Mouse (Mus musculus): Measurements from ENCODE around the gene Tnxb. TPM values are rescaled to one million over a fixed set of nuclear protein-coding genes. Genes with fewer than 3 reads are reported as not detected.
"Not testable (repeated sequence)": the region's sequence is repeated elsewhere in the genome, so short reads cannot be mapped to it uniquely, and the experiment has no call there.

The Tnxb gene
- polyA plus RNA-seq, 1 experiment from 2014 or later, result 0.09 TPM

GRCm38 (mm10) chr17:34700671-34701071 is 30.3 kb downstream of the Tnxb start:
- Histone ChIP-seq H3K9me3 (no peaks in the 10 kb centered on the region), H3K36me3 (no peaks in the 10 kb centered on the region), H3K4me3 (no peak overlapping the region), H3K9ac (no peak overlapping the region), H3K27ac (no peak overlapping the region), H3K4me2 (replicated peaks) (no peak overlapping the region), H3K4me1 (peaks cover 11% of the 10 kb centered on the region; the same call in 1 of the 2 replicates), H3K27me3 (no peaks in the 10 kb centered on the region)
- ATAC-seq (ENCODE audit: low FRiP score, low read depth), result no peak
- 60% methylated on average over 2 of the region's 2 CpGs for WGBS

- H3K27me3 ChIP-seq; H3K9me3 ChIP-seq; H3K4me1 ChIP-seq; H3K9ac ChIP-seq; H3K27ac ChIP-seq; ATAC-seq (ENCODE audit: low FRiP score, low read depth); H3K4me3 ChIP-seq; H3K4me2 ChIP-seq (replicated peaks); H3K36me3 ChIP-seq: not testable (repeated sequence)
- WGBS, result 81% methylated on average over 2 of the region's 2 CpGs
Measured at GRCm38 (mm10) chr17:34706476-34706875, 36.1 kb downstream of the Tnxb start.

DNA sequence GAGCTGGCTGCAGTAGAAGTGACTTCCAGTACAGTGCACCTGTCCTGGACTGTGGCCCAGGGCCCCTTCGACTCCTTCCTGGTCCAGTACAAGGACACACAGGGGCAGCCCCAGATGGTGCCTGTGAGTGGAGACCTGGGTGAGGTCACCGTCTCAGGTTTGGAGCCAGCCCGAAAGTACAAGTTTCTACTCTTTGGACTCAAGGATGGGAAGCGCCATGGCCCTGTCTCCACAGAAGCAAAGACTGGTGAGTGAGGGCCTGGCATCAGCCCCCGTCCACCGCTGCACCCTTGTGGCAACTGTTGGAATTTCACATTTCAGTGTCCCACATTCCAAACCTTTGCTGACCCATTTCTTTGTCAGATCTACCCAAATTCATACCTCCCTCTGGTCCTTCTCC is 42.6 kb downstream of the Tnxb start:
- H3K9ac ChIP-seq, result no peak overlapping the region
- ATAC-seq (ENCODE audit: low FRiP score, low read depth), result no peak
- 40% methylated on average over 6 of the region's 6 CpGs for WGBS

GRCm38 (mm10) chr17:34714181-34714907 is 44.0 kb downstream of the Tnxb start:
- H3K27me3 ChIP-seq; H3K4me1 ChIP-seq; H3K4me3 ChIP-seq; H3K36me3 ChIP-seq; ATAC-seq (ENCODE audit: low FRiP score, low read depth); H3K27ac ChIP-seq; H3K9ac ChIP-seq; H3K4me2 ChIP-seq (replicated peaks); H3K9me3 ChIP-seq: not testable (repeated sequence)
- 75% methylated on average over 9 of the region's 9 CpGs for WGBS

More for the DNA sequence above, 42.6 kb downstream of the Tnxb start:
- H3K27me3 ChIP-seq, result no peaks in the 10 kb centered on the region
- H3K4me1 ChIP-seq, result no peaks in the 10 kb centered on the region
- H3K36me3 ChIP-seq, result no peaks in the 10 kb centered on the region
- H3K4me3 ChIP-seq, result no peak overlapping the region
- no peak overlapping the region for H3K4me2 ChIP-seq (replicated peaks)
- H3K27ac ChIP-seq, result no peak overlapping the region
- no peaks in the 10 kb centered on the region for H3K9me3 ChIP-seq

DNA sequence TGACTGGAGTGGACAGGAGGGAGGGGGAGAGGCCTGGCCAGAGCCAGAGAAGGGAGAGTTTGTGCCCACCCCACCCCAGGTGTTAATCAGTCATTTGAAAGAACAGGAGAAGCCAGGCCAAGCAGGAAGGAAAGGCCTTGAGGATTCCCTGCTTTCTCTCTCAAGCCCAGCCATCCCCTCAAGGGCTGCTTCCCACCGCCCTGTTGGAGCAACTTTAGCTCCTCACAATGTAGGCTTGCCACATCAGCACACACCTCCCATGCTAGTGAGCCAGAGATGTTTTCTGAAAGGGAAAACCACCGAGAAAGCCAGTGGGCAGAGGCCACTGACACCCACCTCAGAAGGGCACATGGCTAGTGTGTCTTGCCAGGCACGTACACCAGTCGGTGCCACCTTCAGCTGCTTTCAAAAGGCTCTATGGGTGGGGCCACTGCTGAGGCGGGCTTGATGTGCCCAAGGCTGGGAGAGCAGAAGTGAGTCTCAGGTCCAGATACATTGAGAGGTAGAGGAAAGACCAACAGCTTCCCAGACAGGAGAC is 44.6 kb downstream of the Tnxb start:
- H3K36me3 ChIP-seq; H3K4me1 ChIP-seq; H3K27ac ChIP-seq; ATAC-seq (ENCODE audit: low FRiP score, low read depth); H3K4me3 ChIP-seq; H3K9ac ChIP-seq; H3K9me3 ChIP-seq; H3K27me3 ChIP-seq; H3K4me2 ChIP-seq (replicated peaks): not testable (repeated sequence)
- WGBS, result 81% methylated on average over 5 of the region's 5 CpGs

DNA sequence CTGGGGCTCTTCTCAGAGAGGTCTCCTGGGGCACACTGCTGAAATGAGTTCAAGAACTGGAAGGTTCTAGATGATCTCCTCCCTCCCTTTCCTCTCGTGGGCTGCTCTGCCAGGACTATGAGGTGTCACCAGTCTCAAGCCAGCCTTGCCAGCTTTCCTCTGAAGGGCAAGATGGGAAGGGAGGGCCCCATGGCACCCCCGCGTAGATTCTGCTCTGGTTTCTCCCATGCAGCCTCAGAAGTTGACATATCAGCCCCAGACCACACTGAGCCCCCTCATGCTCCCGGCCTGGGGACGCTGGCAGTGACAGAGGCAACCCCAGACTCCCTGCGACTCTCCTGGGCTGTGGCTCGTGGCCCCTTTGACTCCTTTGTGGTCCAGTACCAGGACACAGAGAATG is 45.1 kb downstream of the Tnxb start:
- H3K4me2 ChIP-seq (replicated peaks); H3K27ac ChIP-seq; H3K4me3 ChIP-seq; H3K4me1 ChIP-seq; H3K9ac ChIP-seq; H3K9me3 ChIP-seq; H3K36me3 ChIP-seq; ATAC-seq (ENCODE audit: low FRiP score, low read depth); H3K27me3 ChIP-seq: not testable (repeated sequence)
- 80% methylated on average over 7 of the region's 7 CpGs for WGBS

GRCm38 (mm10) chr17:34716247-34716646 is 45.9 kb downstream of the Tnxb start:
- no peak overlapping the region for H3K9ac ChIP-seq
- ATAC-seq (ENCODE audit: low FRiP score, low read depth), result no peak
- no peak overlapping the region for H3K4me3 ChIP-seq
- no peaks in the 10 kb centered on the region for H3K27me3 ChIP-seq
- H3K9me3 ChIP-seq, result no peaks in the 10 kb centered on the region
- no peaks in the 10 kb centered on the region for H3K36me3 ChIP-seq
- H3K4me2 ChIP-seq (replicated peaks), result no peak overlapping the region
- H3K4me1 ChIP-seq, result no peaks in the 10 kb centered on the region
- WGBS, result 90% methylated on average over 15 of the region's 15 CpGs
- H3K27ac ChIP-seq, result no peak overlapping the region

DNA sequence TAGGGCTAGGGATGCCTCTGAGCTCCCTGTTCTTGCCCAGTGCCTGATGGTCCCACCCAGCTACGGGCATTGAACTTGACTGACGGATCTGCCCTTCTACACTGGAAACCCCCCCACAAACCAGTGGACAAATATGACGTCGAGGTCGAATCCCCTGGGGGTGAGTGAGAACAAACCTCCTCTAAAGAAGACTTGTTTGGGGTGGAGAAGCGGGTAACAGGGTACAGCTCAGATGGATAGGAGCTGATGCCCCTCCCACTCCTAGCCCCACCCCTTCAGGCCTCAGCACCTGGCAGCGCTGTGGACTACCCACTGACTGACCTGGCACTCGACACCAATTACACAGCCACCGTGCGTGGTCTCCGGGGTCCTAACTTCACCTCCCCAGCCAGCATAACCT is 47.1 kb downstream of the Tnxb start:
- H3K27me3 ChIP-seq, result no peaks in the 10 kb centered on the region
- H3K4me2 ChIP-seq (replicated peaks), result no peak overlapping the region
- no peak overlapping the region for H3K27ac ChIP-seq
- H3K9me3 ChIP-seq, result no peaks in the 10 kb centered on the region
- H3K9ac ChIP-seq, result no peak overlapping the region
- no peaks in the 10 kb centered on the region for H3K4me1 ChIP-seq
- ATAC-seq (ENCODE audit: low FRiP score, low read depth), result no peak
- no peaks in the 10 kb centered on the region for H3K36me3 ChIP-seq
- WGBS, result 86% methylated on average over 11 of the region's 11 CpGs
- H3K4me3 ChIP-seq, result no peak overlapping the region

GRCm38 (mm10) chr17:34719886-34720285 is 49.6 kb downstream of the Tnxb start:
- not testable (repeated sequence) for H3K9ac ChIP-seq; H3K4me3 ChIP-seq; H3K4me1 ChIP-seq; H3K27me3 ChIP-seq; ATAC-seq (ENCODE audit: low FRiP score, low read depth); H3K27ac ChIP-seq; H3K4me2 ChIP-seq (replicated peaks); H3K9me3 ChIP-seq; H3K36me3 ChIP-seq
- WGBS, result 79% methylated on average over 8 of the region's 8 CpGs

DNA sequence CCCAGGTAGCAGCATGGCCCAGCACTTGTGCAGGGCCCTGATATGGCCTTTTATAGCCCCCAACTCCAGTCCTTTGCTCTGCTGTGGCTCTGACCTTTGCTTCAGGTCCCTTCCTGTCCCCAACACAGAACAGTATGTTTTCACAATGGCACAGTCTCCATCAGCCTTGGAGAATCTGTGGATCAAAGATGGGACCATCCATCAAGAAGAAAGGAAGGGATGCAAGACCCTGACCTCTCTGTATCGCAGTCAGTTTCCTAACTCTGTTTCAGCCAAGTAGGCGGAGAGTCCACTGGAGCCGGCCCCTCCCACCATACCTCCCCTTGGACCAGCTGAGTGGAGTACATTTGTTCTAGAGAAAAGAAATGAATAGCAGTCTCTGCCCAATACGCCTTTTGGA is 51.9 kb downstream of the Tnxb start:
- not testable (repeated sequence) for H3K27ac ChIP-seq; H3K4me2 ChIP-seq (replicated peaks); ATAC-seq (ENCODE audit: low FRiP score, low read depth); H3K9ac ChIP-seq; H3K36me3 ChIP-seq; H3K4me1 ChIP-seq; H3K27me3 ChIP-seq; H3K4me3 ChIP-seq; H3K9me3 ChIP-seq
- WGBS, result 81% methylated on average over 3 of the region's 4 CpGs

GRCm38 (mm10) chr17:34723066-34723465 is 52.7 kb downstream of the Tnxb start:
- Histone ChIP-seq H3K4me2 (replicated peaks) (no peak overlapping the region), H3K4me1 (no peaks in the 10 kb centered on the region), H3K27me3 (no peaks in the 10 kb centered on the region), H3K4me3 (no peak overlapping the region), H3K9ac (no peak overlapping the region), H3K36me3 (no peaks in the 10 kb centered on the region), H3K27ac (no peak overlapping the region), H3K9me3 (peaks cover 6% of the 10 kb centered on the region)
- WGBS, result 72% methylated on average over 4 of the region's 4 CpGs
- no peak for ATAC-seq (ENCODE audit: low FRiP score, low read depth)

DNA sequence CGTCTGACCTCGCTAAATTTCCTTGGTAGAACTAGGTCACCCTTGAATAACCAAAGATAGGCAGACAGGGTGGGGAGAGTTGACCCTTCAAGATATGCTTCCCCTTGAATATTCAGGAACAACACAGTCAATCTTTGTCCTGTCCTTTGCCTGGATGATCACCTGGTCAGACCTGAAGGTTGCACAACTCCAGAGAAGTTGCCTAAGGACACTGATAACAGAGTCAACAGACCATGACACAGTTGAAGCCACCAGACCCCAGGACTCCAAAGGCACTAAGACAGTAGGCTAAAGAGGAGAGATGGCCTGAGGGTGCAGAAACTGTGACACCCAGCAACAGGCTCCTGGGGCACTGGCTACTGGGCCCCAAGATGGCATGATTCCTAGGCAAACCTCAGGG is 57.6 kb downstream of the Tnxb start:
- Histone ChIP-seq H3K27ac (no peak overlapping the region), H3K4me2 (replicated peaks) (no peak overlapping the region), H3K4me1 (no peaks in the 10 kb centered on the region), H3K9ac (no peak overlapping the region), H3K4me3 (no peak overlapping the region), H3K36me3 (no peaks in the 10 kb centered on the region), H3K27me3 (no peaks in the 10 kb centered on the region), H3K9me3 (peaks cover 2% of the 10 kb centered on the region)
- ATAC-seq (ENCODE audit: low FRiP score, low read depth), result no peak
- WGBS, result 86% methylated on average over 2 of the region's 2 CpGs

DNA sequence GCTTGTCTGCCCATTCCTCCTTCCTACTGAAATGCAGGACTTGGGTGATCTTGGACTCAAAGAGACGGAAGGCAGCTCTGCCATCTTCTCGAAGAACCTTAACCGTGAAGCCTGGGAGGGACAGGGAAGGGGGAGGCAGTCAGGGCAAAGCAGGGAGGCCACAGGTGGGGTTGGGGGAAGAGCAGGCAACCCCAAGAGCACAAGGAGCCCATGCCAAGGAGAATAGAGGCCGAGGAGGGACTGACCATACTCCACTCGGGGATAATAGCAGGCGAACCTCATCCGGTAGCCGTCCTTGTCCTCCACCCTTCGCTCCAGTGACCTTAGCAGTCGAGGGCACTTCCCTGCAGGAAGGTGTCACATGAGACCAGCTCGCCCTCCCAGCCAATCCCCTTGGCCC is 58.8 kb downstream of the Tnxb start:
- H3K9ac ChIP-seq; H3K4me3 ChIP-seq; ATAC-seq (ENCODE audit: low FRiP score, low read depth); H3K27me3 ChIP-seq; H3K4me2 ChIP-seq (replicated peaks); H3K36me3 ChIP-seq; H3K9me3 ChIP-seq; H3K27ac ChIP-seq; H3K4me1 ChIP-seq: not testable (repeated sequence)
- WGBS, result 75% methylated on average over 11 of the region's 11 CpGs
